Mouse (Mus musculus): ENCODE results near the gene Thbs1.
"Not testable (repeated sequence)": the region's sequence is repeated elsewhere in the genome, so short reads cannot be mapped to it uniquely, and the experiment has no call there.

The Thbs1 gene

DNA sequence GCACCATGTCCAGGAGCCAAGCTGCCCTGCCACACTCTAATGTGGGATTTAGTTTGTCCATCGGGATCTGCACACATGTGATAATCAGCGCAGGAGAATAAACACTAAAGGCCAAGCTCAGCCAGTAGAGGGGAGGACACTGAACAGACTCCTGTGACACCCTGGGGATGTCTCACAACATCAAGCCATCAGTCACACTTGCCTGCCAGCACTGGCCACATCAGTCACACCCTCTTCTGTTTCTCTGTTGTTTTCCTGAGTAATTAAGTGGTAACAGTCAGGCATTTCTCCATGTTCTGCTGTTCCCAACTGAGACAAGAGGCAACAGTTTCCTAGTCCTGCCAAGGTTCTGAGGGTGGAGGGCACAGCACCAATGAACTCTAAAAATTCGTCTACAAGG is 36.1 kb downstream of the Thbs1 start:
- not testable (repeated sequence) for DNase-seq (ENCODE audit: low spot score in 2 of 2)

- DNase-seq (ENCODE audit: low spot score in 2 of 2), result no peak
Observed at GRCm38 (mm10) chr2:118148321-118149142, 36.9 kb downstream of the Thbs1 start.

GRCm38 (mm10) chr2:118149855-118150563 is 38.3 kb downstream of the Thbs1 start:
- peak; percentile 30 to 35 for DNase-seq (ENCODE audit: low spot score in 2 of 2)

GRCm38 (mm10) chr2:118158095-118158494 is 46.4 kb downstream of the Thbs1 start:
- no peak for DNase-seq (ENCODE audit: low spot score in 2 of 2)

DNA sequence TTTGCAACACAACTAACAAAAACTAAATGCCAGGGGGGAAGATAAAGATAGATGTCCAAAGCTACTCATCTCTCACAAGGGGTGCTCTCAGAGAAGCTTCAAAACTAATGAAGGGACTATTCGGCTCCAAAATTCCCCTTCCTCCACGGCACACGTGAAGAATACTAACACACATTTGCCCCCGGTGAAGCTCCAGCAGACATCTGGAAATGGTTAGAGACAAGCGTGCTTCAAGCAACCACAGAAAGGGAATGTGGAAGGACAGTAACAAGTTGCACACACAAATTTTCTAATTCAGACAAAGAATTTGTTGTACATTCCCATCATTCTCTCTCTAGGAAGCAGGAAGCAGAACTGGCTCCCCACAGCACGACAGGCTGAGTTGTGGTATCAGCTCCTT is 47.5 kb downstream of the Thbs1 start:
- no peak for DNase-seq (ENCODE audit: low spot score in 2 of 2)

- DNase-seq (ENCODE audit: low spot score in 2 of 2), result no peak
Observed at GRCm38 (mm10) chr2:118160547-118160946, 48.9 kb downstream of the Thbs1 start.

DNA sequence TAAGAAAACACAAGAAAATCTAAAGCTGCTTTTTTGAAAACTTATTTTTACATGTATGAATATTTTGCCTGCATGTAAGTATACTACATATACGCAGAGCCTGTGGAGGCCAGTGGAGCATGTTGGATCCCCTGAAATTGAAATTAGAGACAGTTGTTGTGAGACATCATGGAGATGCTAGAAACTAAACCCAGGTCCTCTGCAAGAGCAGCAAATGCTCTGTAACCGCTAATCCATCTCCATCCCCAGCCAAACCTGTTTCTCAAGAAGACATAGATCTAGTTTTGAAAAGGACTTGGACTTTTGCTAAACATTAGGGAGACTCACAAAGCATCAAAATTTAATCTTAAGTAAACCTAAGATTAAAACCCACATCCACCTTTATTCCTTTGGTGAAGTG is 49.3 kb downstream of the Thbs1 start:
- DNase-seq (ENCODE audit: low spot score in 2 of 2), result no peak

DNA sequence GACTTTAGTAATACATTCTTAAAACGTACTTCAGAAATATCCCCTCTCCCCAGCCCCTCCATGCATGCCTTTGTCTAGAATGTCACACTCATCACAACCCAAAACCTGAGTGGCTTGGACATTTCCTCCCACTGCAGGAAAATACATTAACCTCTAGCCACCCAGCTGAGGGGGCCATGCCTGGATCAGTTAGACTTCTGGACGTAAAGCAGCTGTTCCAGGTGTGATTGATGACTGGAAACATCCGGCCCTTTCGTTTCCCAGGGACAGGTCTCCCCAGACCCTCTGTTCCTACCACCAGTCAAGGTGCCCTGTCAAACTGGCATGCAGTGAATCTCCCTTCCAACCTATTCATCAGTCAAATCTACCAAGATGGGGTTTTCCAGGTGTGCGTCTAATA is 50.8 kb downstream of the Thbs1 start:
- no peak for DNase-seq (ENCODE audit: low spot score in 2 of 2)

GRCm38 (mm10) chr2:118164137-118164536 is 52.5 kb downstream of the Thbs1 start:
- DNase-seq (ENCODE audit: low spot score in 2 of 2), result no peak

DNA sequence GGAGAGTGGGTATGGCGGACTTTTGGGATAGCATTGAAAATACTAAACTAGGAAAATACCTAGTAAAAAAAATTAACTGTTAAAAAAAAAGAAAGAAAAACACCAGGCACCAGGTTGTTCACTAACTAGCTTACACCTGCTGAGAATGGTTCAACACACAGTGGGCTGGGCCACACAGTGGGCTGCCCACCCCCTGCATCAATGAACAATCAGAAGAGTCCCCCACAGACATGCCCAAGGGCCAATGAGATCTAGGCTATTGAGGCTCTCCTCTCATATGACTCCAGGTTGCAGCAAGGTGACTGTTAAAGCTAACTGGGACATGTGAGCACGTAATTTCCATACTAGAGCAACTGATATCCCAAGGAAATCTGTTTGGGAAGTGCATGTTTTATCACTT is 54.0 kb downstream of the Thbs1 start:
- no peak for DNase-seq (ENCODE audit: low spot score in 2 of 2)

- DNase-seq (ENCODE audit: low spot score in 2 of 2), result no peak
Observed at GRCm38 (mm10) chr2:118167731-118168130, 56.1 kb downstream of the Thbs1 start.

DNA sequence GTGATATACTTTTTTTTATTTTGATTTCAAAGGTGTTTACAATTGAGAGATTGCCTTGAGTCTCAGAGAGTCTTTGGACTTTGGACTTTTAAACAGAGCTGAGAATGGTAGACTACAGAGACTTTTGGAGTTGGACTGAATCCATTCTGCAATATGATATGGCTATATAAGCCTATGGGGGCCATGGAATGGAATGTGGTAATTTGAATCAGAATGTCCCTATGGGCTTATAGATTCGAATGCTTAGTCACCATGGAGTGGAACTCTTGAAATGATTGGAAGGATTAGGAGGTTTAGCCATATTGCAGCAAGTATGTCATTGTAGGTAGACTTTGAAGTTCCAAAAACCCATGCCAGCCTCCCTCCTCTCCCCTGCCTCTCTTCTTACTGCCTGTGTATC is 56.5 kb downstream of the Thbs1 start:
- no peak for DNase-seq (ENCODE audit: low spot score in 2 of 2)

GRCm38 (mm10) chr2:118174558-118175383 is 63.1 kb downstream of the Thbs1 start:
- no peak for DNase-seq (ENCODE audit: low spot score in 2 of 2)

Data from frontal cortex, postnatal 10 days (tissue).